ENCODE assay signal across 15 mouse cellular contexts in the genomic region with DNA sequence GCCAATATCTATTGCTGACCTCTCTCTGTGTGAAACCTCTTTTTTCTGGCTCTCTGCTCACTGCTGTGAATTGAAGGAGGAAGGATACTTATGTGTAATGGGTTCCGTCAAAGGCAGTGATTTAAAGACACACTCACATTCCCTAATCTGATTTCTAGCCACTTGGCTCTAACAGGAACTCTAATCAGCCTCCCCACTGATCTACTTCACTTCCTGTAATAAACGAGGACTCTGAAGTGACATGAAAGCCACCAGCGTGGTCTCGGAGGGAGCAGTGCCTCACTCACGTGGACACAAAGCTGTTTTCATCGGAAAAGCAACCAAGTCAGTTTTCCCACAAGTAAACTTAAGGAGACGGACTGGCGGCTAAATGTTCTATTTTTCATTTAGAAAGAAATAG. TPM values are rescaled to one million over a fixed set of nuclear protein-coding genes. Genes with fewer than 3 reads are reported as not detected.
DNase-seq lines count a peak whose midpoint lies in the region; ATAC-seq lines count a peak whose summit lies in the region.
"Had no signal": no experiment of that assay in that cellular context is flagged by ENCODE, and none has a peak within 500 bp of the region (broad histone marks: within the 10 kb centered on the region; RNA-seq: fewer than 3 reads in every experiment).

No protein-coding gene starts in this region.

- no peak overlapping the region for H3K9ac ChIP-seq in heart, embryonic 16.5 days (ENCODE audit: low read length)
- no peak overlapping the region for H3K9ac ChIP-seq in heart, embryonic 12.5 days
- no peak overlapping the region for H3K9ac ChIP-seq in limb, embryonic 13.5 days
- H3K9ac ChIP-seq: forebrain, embryonic 15.5 days; hindbrain, embryonic 13.5 days; liver, embryonic 13.5 days had no signal

- H3K4me1 ChIP-seq in heart, embryonic 16.5 days (ENCODE audit: control insufficient read depth, insufficient read depth, low read length): no peaks in the 10 kb centered on the region
- 0 out of 2 replicates have a peak, but pooled peaks cover 4% of the 10 kb centered on the region for H3K4me1 ChIP-seq in heart, embryonic 12.5 days (replicated peaks)
- peaks cover 44% of the 10 kb centered on the region for H3K4me1 ChIP-seq in limb, embryonic 13.5 days
- H3K4me1 ChIP-seq: forebrain, embryonic 15.5 days; liver, embryonic 13.5 days had no signal

- no peak overlapping the region for H3K27ac ChIP-seq in heart, embryonic 16.5 days (ENCODE audit: low read length)
- no peak overlapping the region for H3K27ac ChIP-seq in heart, embryonic 12.5 days (ENCODE audit: poor library complexity, severe bottlenecking)
- no peak overlapping the region for H3K27ac ChIP-seq in limb, embryonic 13.5 days
- H3K27ac ChIP-seq: forebrain, embryonic 15.5 days; gastrocnemius, adult 2 months; heart, adult 2 months; hindbrain, embryonic 13.5 days; liver, embryonic 13.5 days; macrophage had no signal

- intact Hi-C loops in left cerebral cortex, postnatal 25 days (cut with DNase I): no loop called here

- no peaks in the 10 kb centered on the region for H3K27me3 ChIP-seq in heart, embryonic 16.5 days (ENCODE audit: control insufficient read depth, insufficient read depth, low read length)
- H3K27me3 ChIP-seq in heart, embryonic 12.5 days (replicated peaks): no peaks in the 10 kb centered on the region
- H3K27me3 ChIP-seq in limb, embryonic 13.5 days: no peaks in the 10 kb centered on the region
- H3K27me3 ChIP-seq: forebrain, embryonic 15.5 days; liver, embryonic 13.5 days had no signal

- H3K36me3 ChIP-seq in heart, embryonic 16.5 days (ENCODE audit: control insufficient read depth, insufficient read depth): no peaks in the 10 kb centered on the region
- H3K36me3 ChIP-seq in heart, embryonic 12.5 days: no peaks in the 10 kb centered on the region
- H3K36me3 ChIP-seq in limb, embryonic 13.5 days: no peaks in the 10 kb centered on the region
- H3K36me3 ChIP-seq: forebrain, embryonic 15.5 days; hindbrain, embryonic 13.5 days; liver, embryonic 13.5 days had no signal

- 0 out of 2 replicates have a peak overlapping the region, but pooled peaks have one; percentile 8 for H3K4me2 ChIP-seq in heart, embryonic 16.5 days (ENCODE audit: low read depth, low read length)
- no peak overlapping the region for H3K4me2 ChIP-seq in heart, embryonic 12.5 days
- peak overlapping the region; percentile 34 for H3K4me2 ChIP-seq in limb, embryonic 13.5 days (replicated peaks)
- H3K4me2 ChIP-seq: forebrain, embryonic 15.5 days; hindbrain, embryonic 13.5 days; liver, embryonic 13.5 days had no signal

- no peaks in the 10 kb centered on the region for H3K9me3 ChIP-seq in heart, embryonic 16.5 days (replicated peaks; ENCODE audit: control insufficient read depth, low read length)
- H3K9me3 ChIP-seq in heart, embryonic 12.5 days (replicated peaks): no peaks in the 10 kb centered on the region
- no peaks in the 10 kb centered on the region for H3K9me3 ChIP-seq in limb, embryonic 13.5 days
- H3K9me3 ChIP-seq: forebrain, embryonic 15.5 days; hindbrain, embryonic 13.5 days; liver, embryonic 13.5 days had no signal

- no peak overlapping the region for H3K4me3 ChIP-seq in heart, embryonic 16.5 days (ENCODE audit: low read length)
- no peak overlapping the region for H3K4me3 ChIP-seq in heart, embryonic 12.5 days
- H3K4me3 ChIP-seq in limb, embryonic 13.5 days: no peak overlapping the region
- H3K4me3 ChIP-seq: forebrain, embryonic 15.5 days; gastrocnemius, adult 2 months; heart, adult 2 months; hindbrain, embryonic 13.5 days; liver, embryonic 13.5 days had no signal

- 37% methylated on average over 8 of the region's 8 CpGs for WGBS in heart, embryonic 16.5 days
- WGBS in heart, embryonic 12.5 days: 30% methylated on average over 8 of the region's 8 CpGs
- 15% methylated on average over 8 of the region's 8 CpGs for WGBS in limb, embryonic 13.5 days

- no peak for ATAC-seq in heart, embryonic 16.5 days (replicated peaks; ENCODE audit: extremely low read depth, insufficient read depth, low FRiP score)
- no peak for ATAC-seq in heart, embryonic 12.5 days (ENCODE audit: insufficient number of reproducible peaks, low FRiP score)
- peak; percentile 55 for ATAC-seq in common myeloid progenitor, adult 5-6 weeks (replicated peaks; ENCODE audit: low read depth, poor library complexity, severe bottlenecking)
- no peak for ATAC-seq in limb, embryonic 13.5 days (ENCODE audit: low FRiP score, low read depth)
- ATAC-seq: forebrain, embryonic 15.5 days had no signal

- DNase-seq in kidney, postnatal 4 days: peak; percentile 24 to 50
- DNase-seq in kidney, postnatal 36 days: no peak
- no peak for DNase-seq in left cerebral cortex, postnatal 25 days (ENCODE audit: low spot score in 2 of 2)
- no peak for DNase-seq in B cell, adult 2 months
- DNase-seq: cerebellum, postnatal 25 days; gastrocnemius, adult 2 months; heart, adult 2 months; liver, embryonic 13.5 days had no signal

RNA-seq across cellular contexts. Expression of gene Llph, which starts 25.9 kb away (rescaled TPM):
- polyA plus RNA-seq in heart, embryonic 16.5 days (2015; fragmentation: Nextera tagmentation; extraction: Ambion mirVana): 25.4 and 25.5 TPM in 2 replicates
- 31.7 and 32.0 TPM in 2 replicates for polyA plus RNA-seq in heart, embryonic 12.5 days (2016; fragmentation: Nextera tagmentation; extraction: Ambion mirVana)
- 97.9 and 108 TPM in 2 replicates for total RNA-seq in common myeloid progenitor, adult 5-6 weeks (2017)
- polyA plus RNA-seq in limb, embryonic 13.5 days (2015; fragmentation: Nextera tagmentation; extraction: Ambion mirVana): 48.5 and 50.7 TPM in 2 replicates
- 10 to 100 TPM; 18.4 to 20.3 TPM for total RNA-seq in left cerebral cortex, postnatal 25 days (2021)

RNA-seq across cellular contexts. Expression of gene Irak3, which starts 50.9 kb away (rescaled TPM):
- polyA plus RNA-seq in heart, embryonic 16.5 days (2015; fragmentation: Nextera tagmentation; extraction: Ambion mirVana): 0.76 and 0.91 TPM in 2 replicates
- 0.20 and 0.32 TPM in 2 replicates for polyA plus RNA-seq in heart, embryonic 12.5 days (2016; fragmentation: Nextera tagmentation; extraction: Ambion mirVana)
- total RNA-seq in common myeloid progenitor, adult 5-6 weeks (2017): 11.9 and 16.8 TPM in 2 replicates
- 1.6 and 1.8 TPM in 2 replicates for polyA plus RNA-seq in limb, embryonic 13.5 days (2015; fragmentation: Nextera tagmentation; extraction: Ambion mirVana)
- total RNA-seq in left cerebral cortex, postnatal 25 days (2021): under 1 TPM; 0.41 to 0.44 TPM

RNA-seq across cellular contexts. Expression of gene Tmbim4, which starts 51.4 kb away (rescaled TPM):
- polyA plus RNA-seq in heart, embryonic 16.5 days (2015; fragmentation: Nextera tagmentation; extraction: Ambion mirVana): 119 and 120 TPM in 2 replicates
- polyA plus RNA-seq in heart, embryonic 12.5 days (2016; fragmentation: Nextera tagmentation; extraction: Ambion mirVana): 103 and 105 TPM in 2 replicates
- total RNA-seq in common myeloid progenitor, adult 5-6 weeks (2017): 97.8 and 138 TPM in 2 replicates
- polyA plus RNA-seq in limb, embryonic 13.5 days (2015; fragmentation: Nextera tagmentation; extraction: Ambion mirVana): 91.7 and 95.6 TPM in 2 replicates
- 10 to 100 TPM; 60.8 to 70.3 TPM for total RNA-seq in left cerebral cortex, postnatal 25 days (2021)

Comparison
In these comparisons a context has a peak if more than half of its experiments do, and no peak if none do; other contexts are left out.
1. DNase-seq: peak in kidney, postnatal 4 days (2 of 2); none in kidney, postnatal 36 days (0 of 2), left cerebral cortex, postnatal 25 days (0 of 2) and B cell, adult 2 months (0 of 2).